Mouse (Mus musculus) olfactory bulb, adult 2 months (tissue): ENCODE results near the gene Zfp326.

ENCODE experiments used
- CTCF ChIP-seq: fragments of 200-500 bp; IDR thresholded peaks from 2 replicates; pipeline ENCODE4 v1.5.1; 2012; ENCODE audit warnings: low read depth, mild to moderate bottlenecking, low read length, moderate library complexity; ENCODE audit not compliant: insufficient read depth
- POLR2A ChIP-seq: fragments of 200-500 bp; IDR thresholded peaks from 2 replicates; pipeline ENCODE4 v1.6.1; 2012; ENCODE audit warnings: mild to moderate bottlenecking, low read depth, low read length, moderate library complexity; ENCODE audit not compliant: insufficient read depth

DNA sequence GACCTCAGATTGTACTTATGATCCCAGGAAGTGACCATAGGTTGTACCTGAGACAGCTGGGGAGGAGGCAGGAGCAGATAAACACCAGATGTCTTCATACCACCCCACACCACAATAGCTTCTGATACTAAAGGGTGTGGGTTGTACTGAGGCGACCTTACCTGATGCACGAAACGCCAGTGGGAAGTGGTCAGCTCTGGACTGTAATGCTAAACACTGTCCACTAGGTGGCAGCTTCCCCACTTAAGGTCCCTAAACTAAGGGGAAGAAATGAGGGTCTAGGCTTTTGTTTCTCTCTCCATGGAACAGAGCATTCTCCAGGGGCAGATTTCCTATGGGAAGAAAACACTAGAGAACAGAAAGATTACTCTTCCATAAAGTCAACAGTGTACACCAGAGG is 53.9 kb downstream of the Zfp326 start:
- peak; percentile 34; the same call in 1 of the 2 replicates for TF ChIP-seq CTCF
- no peak for TF ChIP-seq POLR2A
